Mouse (Mus musculus): ENCODE results near the gene Chka.

The Chka gene

DNA sequence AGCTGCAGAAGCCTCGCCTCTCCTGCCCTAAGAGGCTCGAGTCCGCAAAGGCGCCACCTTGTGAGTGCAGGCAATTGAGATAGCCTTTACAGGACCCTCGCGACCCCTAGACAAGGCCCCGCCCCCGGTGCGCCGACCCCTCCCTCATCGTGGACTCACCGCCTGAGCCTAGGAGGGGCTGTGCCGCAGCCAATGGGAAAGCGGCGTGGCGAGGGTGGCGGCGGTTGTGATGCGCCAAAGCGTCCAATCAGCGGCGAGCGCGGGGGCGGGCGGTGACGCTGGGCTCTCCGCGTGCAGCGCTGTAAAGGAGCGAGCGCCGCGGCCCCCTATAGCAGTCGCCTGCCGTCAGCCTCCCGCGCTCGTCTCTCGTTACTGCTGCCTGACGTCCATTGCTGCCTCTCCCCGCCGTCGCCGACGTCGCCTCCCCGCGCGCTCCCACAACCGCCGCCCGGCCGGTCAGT lies at the start of gene Chka:
Chka (plus strand) TSS at position 272 of the 461 bp plus-strand sequence.
- DNase-seq, result peak; percentile 98 to 99

DNA sequence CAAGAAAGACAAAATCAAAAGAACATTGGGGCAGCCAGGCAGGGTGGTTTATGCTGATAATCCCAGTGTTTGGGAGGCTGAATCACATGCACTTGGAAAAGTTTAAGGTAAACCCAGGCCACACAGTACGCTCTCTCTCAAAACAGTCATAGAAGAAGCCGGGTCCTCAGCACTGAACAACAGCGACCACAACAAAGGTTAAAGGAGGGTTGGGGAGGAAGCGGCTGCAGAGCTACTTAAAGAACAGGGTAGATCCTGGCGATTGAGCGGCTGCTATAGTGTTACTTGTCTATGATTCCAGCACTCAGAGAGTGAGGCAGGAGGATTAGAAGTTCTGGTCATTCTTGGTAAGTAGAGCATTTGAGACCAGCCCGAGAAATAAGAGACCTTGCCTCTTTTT lies 46.0 kb upstream of the Chka start:
- no peak for DNase-seq

DNA sequence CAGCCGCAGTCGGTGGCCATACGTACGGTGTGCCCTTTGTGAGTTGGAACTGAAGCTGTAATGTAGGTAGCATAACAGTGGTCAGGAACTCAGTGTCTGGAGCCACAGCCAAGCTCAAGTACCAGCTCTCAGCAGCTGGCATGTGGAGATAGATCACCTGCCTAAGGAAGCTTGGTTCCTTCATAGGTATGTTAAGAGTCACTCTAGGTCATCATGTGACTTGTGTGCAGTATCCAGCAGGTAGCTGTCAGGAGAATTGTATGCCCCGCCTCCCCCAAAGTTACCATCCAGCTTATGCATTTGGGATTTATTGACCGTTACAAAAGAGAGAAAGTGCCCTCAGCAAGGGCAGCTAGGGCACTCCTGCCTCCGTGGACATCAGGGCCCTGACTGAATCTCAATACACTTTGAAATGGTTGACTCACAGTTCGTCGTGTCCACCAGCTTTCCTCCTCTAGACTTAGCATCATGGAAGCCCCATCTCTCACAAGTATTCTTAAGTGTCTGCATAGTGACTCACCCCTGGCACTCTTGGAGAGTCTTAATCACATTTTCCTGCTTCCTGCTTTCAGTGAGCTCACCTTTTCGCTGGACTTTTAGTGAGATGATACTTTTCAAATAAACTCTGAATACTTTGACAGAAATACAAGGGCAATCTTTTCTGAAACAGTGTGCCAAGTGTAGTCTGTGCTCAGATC lies 40.9 kb upstream of the Chka start:
- no peak for DNase-seq

DNA sequence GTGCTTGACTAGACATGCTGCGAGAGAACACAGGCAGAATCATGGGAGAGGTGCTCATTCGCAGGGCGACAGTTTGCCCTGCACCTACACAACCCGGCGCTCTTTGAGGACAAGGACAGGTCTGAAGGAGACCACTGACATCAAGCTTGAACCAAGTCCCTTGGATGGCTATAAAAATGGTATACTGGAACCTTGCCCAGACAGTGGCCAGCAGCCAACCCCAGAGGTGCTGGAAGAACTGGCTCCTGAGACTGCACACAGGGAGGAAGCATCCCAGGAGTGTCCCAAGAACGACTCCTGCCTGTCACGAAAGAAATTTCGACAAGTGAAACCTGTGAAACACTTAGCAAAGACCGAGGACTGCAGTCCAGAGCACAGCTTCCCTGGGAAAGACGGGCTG lies 37.1 kb upstream of the Chka start:
- peak; percentile 57 to 64 for DNase-seq

DNA sequence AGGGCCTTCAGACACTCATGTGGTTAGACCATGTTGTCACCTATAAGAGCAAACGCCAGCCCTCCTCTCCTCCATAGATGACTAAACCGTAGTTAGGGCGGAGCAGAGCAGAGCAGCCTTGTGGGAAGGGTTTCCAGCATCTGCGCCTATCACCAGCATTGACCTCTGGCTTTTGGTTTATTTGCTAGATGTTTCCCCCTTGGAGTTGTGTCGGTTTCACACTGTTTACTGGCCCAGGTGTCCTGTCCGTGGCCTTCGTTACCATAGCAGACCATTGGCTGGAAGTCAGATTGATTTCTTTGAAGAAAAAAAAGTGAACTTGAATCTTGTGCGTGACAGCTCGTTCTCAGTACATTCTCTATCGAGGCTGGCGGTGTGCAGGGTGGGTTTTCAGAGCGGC lies 35.7 kb upstream of the Chka start:
- DNase-seq, result no peak

DNA sequence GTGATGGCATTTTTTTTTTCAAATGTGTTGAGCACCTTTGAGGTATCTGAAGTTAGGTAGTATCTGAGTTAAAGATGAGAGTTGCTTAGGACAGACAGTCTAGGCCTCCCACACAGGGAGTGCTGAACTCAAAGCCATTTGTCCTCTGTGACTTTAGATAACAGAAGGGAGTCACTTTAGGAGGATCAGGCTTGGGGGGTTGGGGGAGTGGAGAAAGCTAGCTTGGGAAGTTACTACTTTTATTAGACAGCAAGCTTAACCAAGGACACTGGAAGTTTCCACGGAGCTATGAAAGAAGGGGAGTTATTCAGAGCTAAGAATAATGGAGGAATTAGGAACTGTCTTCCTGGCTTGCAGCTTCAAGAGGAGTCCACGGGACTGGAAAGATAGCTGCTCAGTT lies 32.5 kb upstream of the Chka start:
- DNase-seq, result no peak

DNA sequence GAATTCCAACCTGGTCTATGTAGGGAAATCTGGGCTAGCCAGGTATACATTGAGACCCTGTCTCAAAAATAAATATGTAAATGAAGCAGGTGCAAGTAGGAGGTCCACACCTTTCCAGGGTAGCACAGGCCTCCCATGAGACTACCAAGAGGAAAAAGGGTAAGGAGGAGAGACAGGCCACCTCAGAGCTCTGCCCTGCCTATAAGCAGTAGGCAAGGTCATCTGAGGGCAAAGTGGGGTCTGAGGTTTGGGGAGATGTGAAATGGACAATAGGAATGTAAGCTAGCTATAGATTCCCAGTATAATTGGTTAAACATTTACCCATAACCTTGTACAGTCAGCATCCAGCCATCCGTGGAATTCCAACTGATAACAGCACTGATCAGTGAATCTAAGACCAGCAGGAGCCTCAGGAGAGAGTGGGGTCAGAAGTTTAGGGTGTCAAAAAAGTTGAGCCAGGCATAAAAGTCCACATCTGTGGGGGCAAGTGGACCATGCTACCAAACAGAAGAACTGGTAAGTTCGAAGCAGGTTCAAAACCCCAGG lies 31.6 kb upstream of the Chka start:
- DNase-seq, result no peak

DNA sequence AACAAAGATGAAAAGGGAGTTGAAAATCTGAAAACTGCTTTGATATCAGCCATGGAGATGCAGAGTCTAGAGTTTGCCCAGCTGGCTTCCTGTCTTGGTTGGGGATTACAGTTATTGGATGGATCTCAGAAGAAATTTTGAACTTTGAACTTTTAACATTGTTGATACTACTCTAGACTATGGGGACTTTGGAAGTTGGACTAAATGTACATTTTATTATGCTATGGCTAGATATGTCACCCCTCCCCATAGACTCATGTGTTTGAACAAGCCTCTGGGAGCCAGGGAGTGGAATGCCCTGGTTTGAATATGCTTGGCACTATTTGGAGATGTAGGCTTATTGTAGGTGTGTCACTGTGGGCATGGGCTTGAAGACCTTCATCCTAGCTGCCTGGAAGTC lies 26.5 kb upstream of the Chka start:
- DNase-seq, result no peak

DNA sequence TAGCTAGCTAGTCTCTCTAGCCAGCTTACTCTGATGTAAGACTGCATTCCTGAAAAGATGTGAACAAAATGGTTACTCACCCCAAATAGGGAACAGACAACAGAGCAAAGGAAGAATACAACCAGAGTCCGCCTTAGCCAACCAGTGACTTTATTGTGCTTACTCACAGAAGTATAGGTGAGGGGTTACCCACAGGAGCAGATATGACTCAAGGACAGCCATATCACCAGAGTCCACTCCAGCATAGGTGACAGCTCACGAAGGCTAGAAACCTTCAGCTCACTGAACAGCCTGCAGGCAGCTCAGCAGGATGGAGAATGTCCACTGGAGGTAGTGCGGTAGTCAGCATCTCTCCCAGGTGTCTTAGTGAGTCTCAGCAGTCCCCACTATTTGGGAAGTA lies 21.7 kb upstream of the Chka start:
- no peak for DNase-seq

DNA sequence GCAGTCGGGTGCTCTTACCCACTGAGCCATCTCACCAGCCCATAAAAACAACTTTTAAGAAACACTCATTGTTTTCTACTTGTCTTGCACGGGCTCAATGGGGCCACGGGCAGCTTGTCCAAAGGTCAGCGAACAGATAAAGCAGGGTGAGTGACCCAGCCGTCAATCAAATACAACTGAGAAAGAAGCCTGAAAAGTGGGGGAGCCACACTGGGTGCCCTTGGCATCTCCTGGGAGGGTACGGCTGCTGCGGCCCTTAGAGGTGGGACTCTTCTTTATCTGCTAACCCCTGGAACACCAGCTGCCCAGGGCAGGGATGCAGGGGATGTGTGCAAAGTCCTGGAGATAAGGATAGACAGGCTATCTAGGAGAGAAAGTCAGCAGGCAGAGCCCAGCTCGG lies 19.9 kb upstream of the Chka start:
- DNase-seq, result peak in 1 of 2 experiments; percentile 11

DNA sequence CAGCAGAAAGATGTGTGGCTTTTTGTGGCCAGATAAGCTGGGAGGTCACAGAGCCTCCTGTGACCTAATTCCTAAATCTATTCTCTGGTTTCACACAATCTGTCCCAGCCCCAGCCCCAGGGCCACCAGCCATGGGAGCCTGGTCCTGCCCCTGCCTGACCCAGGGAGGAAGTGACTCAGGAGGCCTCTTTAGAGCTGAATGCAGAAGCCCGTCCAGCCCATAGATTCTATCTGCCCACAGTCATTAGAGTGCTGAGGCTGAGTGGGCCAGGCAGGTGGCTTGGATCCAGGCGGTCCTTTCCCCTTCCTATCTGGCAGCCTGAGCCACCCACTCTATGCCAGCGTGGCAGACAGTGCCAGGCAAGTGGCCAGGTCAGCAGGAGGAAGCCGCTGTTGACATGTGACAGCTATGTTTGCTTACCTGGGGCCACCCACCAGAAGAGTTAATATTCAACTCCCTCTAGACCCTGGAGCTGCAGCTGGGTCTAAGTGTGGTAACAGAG lies 18.7 kb upstream of the Chka start:
- DNase-seq, result peak; percentile 95

DNA sequence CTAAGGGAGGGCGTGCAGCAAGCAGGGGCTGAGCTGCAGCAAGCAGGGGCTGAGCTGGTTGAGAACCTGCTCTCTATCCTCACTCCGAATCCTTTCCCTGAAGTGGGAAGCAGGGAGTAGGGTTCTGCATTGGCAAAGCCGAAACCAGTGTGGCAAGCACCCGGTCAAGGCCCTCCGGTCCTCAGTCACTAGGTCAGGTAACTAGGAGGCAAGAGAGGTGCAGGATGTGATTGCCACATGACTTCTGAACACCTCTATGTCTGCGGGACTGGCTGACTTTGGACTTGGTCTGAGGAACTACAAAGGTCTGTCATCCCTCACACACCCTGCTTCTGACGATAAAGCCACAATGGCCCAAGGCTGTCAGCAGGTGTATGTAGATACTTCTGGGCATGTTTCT lies 17.3 kb upstream of the Chka start:
- DNase-seq, result no peak

DNA sequence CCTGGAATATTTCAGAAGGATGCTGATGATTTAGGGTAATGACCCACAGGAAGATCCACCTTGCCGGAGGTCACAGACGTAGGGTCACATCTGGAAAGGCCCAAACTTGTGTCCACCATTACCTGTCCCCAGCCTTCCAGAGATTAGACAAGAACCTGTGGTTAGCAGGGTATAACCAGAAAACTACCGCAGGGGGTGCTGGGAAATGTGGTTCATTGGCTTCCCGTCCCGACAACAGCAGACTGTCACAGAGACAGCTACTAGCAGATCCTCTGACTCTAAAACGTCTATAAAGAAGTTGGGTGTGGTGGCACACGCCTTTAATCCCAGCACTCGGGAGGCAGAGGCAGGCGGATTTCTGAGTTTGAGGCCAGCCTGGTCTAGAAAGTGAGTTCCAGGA lies 14.8 kb upstream of the Chka start:
- no peak for DNase-seq

DNA sequence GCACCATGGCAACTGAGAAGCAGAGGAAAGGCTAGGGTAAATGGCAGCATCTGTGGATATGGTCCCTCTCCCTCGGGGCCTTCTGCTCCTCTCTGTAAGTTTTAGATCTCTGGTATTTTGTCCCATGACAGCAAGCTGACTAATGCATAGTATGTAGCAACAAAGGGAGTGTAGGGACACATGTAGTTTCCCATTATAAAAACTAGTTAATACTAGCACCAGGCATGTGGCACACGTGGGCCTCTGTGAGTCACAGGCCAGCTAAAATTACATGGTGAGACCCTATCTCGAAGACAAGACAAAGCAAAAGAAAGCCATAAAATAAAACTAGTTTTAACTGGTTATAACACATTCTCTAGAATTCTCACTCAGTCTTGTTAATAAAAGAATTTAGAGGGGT lies 12.6 kb upstream of the Chka start:
- no peak for DNase-seq

DNA sequence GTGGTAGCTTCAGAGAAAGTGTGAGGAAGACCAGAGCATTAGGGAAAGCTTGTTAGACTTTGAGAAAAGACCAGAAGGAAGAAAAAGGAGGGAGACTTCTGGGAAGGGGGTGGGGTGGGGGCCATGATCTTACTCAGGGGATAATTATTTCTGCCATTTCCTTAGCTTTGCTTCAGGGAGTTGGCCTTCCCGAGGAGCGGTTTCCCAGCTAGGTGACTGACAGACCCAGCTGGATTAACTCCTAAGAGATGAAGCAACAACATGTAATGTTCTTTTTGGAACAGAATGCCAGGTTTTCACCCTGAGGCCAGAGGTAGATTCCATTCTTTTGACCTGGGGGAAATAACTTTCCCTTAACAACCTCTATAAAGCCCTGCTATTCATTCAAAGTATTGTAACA lies 11.9 kb upstream of the Chka start:
- DNase-seq, result no peak

DNA sequence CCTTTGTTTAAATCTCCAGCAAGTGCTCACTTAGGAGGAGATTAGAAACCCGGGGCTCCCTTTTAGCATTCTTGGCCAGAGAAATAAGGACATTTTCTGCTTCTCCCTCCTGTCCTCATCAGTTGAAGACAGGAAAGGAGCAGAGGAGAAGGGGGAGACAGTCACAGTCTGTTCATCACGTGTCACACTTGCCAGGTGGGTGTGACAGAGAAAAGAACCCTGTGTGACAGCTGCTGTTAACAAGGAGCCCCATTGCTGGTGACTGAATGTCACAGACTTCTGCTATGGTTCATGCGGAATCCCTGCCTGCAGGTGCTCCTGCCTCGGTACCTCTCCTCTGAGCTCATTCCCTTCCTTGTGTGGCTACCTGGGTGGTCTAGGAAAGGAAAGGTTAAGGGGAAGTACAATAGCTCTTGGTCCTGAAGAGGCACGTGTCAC lies 11.3 kb upstream of the Chka start:
- DNase-seq, result no peak

DNA sequence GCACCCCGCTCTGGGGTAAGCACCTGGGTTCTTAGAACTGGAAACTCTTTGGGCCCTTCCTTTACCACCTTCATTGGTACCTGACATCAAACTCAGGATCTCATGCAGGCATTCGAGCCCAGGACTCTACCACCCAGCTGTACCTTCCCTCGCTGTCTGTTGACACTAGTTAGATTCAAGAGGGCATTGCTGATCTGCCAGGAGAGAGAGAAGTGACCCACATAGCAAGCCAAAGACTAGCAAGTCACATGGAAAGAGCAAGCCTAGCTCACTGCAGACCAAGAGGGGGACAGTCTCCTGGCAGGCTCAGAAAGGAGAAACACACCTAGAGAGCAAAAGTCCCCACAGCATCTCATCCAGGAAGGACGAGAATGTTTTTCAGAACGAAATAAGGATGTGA lies 10.9 kb upstream of the Chka start:
- no peak for DNase-seq

DNA sequence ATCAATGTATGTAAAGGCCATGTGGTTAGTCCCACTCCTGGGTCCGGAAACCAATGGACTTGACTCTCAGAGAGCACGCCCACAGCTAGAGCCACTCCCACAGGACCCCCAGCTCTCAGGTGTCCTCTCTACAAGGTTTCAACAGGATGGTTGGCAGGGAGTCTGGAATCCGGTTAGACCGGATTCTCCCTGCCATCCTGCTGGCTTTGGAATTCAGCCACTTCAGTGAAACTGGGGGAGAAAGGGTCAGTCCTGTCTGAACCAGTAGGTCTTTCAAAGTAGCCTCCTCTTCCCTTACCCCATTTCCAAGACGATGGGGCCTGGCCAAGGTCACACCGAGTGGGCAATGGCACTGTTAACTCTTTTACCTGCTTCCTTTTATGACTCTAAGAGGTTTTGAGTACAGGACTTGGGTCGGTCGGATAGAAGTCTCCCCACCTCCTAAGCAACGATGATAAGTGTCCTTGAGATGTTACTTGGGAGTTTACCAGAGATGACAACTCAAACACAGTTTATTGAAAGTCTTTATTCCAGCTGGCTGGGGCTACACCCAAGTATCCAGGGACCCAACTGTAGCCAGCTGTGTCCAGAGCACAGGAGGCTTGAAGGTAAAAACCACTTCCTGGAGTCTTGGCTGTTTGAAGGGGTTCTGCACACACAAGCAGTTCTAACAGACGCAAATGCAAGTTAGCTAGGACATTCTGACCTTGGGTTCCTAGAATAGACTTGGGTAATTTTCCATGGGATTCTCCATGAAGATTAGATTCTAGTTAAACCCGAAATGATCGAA lies 9.0 kb upstream of the Chka start:
- DNase-seq, result no peak

DNA sequence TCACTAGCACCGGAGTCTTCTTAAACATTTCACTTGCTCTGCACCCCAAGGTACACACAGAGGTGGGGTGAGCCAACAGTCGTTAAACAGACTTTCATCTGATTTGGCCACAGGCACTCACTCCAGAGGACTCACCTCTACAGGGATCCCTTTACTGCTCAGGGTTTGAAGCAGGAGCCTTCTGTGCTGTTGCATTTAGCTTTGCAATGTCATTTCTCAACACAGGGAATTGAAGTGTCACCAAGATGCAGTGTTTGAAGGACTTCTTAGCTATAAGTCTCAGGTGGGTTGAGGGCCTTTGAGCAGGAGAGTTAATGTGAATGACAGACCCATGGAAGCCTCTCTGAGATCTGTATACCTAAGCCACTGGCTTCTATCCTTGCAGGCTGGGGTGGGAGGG lies 7.9 kb upstream of the Chka start:
- no peak for DNase-seq

DNA sequence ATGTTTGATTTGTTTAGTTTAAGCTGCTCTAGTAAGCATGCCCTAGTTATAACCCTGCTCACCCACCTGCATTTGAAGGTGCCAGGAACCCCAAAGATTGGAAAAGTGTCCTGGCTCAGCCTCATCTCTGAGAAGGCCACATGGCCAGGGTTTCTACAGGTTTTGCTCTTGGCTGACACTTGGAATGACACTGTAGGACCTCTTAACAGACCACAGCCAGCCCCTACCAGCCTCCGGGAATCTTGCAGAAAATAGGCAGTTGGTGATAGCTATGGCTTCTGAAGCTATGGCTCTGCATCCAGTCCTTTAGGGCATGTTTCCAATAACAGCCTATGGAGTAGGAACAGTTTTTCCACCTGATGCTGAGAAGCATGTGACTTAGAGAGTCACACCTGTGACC lies 6.7 kb upstream of the Chka start:
- DNase-seq, result no peak

DNA sequence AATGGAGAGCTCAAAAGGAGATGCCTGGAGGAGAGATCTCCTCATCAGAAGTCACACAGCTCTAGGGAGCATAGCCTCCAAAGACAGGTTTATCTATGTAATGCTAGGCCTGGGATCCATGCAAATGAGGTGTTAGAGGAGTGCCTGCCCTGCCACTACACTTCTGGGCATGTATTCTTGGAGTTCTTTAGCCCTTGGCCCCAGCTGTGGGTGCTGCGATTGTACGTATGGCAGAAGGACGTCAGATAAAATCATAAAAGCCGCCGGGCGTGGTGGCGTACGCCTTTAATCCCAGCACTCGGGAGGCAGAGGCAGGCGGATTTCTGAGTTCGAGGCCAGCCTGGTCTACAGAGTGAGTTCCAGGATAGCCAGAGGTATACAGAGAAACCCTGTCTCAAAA lies 6.2 kb upstream of the Chka start:
- no peak for DNase-seq

DNA sequence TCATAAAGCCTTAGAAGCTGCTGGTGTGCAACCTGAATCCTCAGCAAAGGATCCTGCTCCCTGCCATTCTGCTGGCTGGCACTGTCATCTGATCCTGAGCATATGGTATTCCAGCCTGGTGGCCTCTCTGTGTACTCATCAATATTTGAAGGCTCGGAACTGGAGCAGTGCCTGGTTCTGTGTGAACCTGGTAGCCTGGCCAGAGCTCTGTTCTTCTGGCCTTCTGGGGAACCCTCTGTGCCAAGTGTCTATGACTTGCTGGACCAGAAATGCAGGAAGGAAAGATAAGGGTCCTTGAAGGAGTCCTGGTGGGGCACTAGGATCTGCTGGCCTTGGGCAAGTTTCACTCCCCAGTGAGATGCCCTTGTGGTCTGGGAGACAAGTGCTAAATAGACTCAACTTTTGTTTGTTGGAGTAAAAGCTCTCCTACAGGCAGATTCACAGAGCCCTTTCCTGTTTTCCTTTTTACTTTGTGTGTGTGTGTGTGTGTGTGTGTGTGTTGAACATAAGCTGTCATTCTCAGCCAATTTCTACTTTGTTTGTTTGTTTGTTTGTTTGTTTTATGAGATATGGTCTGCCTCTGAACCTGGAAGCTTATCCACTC lies 5.7 kb upstream of the Chka start:
- peak; percentile 90 to 94 for DNase-seq
